Mouse (Mus musculus) forebrain, embryonic 15.5 days (tissue): Measurements from ENCODE around the gene Ryr2. TPM values are rescaled to one million over a fixed set of nuclear protein-coding genes. Genes with fewer than 3 reads are reported as not detected.

ENCODE experiments used
- ATAC-seq: fragments of 200-750 bp; cut with Nextera tagmentation; replicated peaks from 2 replicates; pipeline ENCODE4 v1.8.0; 2017; ENCODE audit warnings: mild to moderate bottlenecking, moderate TSS enrichment, moderate library complexity
- H3K27ac ChIP-seq: fragments of 300-500 bp; sonication (generic); replicated peaks from 2 replicates; pipeline ENCODE4 v1.5.1; 2015; ENCODE audit warnings: mild to moderate bottlenecking, inconsistent platforms
- H3K27me3 ChIP-seq: fragments of 300-500 bp; sonication (generic); 2 replicates; pipeline ENCODE4 v1.6.1; 2015; ENCODE audit warnings: inconsistent platforms
- H3K36me3 ChIP-seq: fragments of 300-500 bp; sonication (generic); 2 replicates; pipeline ENCODE4 v1.6.1; 2015; ENCODE audit warnings: mild to moderate bottlenecking, inconsistent platforms
- H3K4me1 ChIP-seq: fragments of 300-500 bp; sonication (generic); 2 replicates; pipeline ENCODE4 v1.6.1; 2015; ENCODE audit warnings: inconsistent platforms
- H3K4me2 ChIP-seq: fragments of 300-500 bp; sonication (generic); replicated peaks from 2 replicates; pipeline ENCODE4 v1.6.1; 2015; ENCODE audit warnings: mild to moderate bottlenecking, inconsistent platforms
- H3K4me3 ChIP-seq: fragments of 300-500 bp; sonication (generic); 2 replicates; pipeline ENCODE4 v1.5.1; 2015; ENCODE audit warnings: mild to moderate bottlenecking, inconsistent platforms
- H3K9ac ChIP-seq: fragments of 300-500 bp; sonication (generic); replicated peaks from 2 replicates; pipeline ENCODE4 v1.6.1; 2015; ENCODE audit warnings: mild to moderate bottlenecking, inconsistent platforms
- H3K9me3 ChIP-seq: fragments of 300-500 bp; sonication (generic); 2 replicates; pipeline ENCODE4 v1.6.1; 2016; ENCODE audit warnings: inconsistent platforms
- whole genome bisulfite sequencing: fragments of 180-500 bp; shearing (Covaris S2); methylation state at CpG from one replicate; pipeline ENCODE4 v1.1.7; 2015; ENCODE audit warnings: mixed read lengths; 5-methylcytosine and 5-hydroxymethylcytosine counted together
- polyA plus RNA-seq: library from polyadenylated mRNA; unstranded; fragments of >200 nt; fragmentation: Nextera tagmentation; extraction: Ambion mirVana; gene quantifications from 2 replicates; pipeline ENCODE4 v1.2.1, GENCODE M21; 2015

The Ryr2 gene
- polyA plus RNA-seq, 1 experiment from 2014 or later = 1.5 TPM

DNA sequence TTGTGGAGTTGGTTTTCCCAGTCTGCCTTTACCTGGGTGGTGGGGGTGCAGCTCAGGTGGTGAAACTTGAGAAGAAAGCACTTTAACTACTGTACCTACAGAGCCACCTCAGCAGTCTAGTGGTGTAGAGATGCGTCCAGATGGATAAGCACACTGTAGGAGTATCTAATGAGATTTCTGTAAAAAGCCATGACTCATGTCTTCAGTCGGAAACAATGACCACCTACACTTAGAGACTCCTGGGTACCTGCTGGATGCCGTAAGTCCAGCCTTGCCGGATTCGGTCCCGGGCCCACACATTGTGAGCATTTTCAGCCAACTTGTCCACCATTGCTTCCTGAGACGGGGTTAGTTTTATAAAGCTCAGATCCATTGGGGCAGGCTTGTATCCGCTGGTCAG, 334.6 kb downstream of the Ryr2 start:
- no peak overlapping the region for H3K4me2 ChIP-seq
- no peak for ATAC-seq
- WGBS = 93% methylated on average over 8 of the region's 8 CpGs

DNA sequence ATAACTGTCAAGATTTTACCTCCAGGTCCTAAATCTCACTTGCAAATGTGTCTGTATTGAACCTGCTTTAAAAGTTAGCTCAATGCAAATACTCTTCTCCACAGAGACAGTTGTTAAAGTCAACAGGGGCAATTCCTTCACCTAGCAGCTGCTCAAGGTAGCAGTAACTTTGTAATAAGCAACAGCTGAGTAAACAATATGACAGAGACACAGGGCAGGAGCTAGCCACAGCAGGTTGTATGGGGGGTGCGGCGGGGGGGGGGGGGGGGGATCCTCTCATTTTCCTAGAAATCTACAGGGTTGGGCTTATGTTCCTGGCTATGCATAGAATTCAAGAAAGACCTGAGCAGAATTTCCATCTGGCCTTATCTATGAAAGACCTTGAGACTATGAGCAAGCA, 339.8 kb downstream of the Ryr2 start:
- 78% methylated on average over 1 of the region's 2 CpGs for WGBS
- H3K9me3 ChIP-seq = no peaks in the 10 kb centered on the region
- no peak for ATAC-seq
- no peak overlapping the region for H3K4me2 ChIP-seq
- H3K4me3 ChIP-seq = no peak overlapping the region
- H3K4me1 ChIP-seq = no peaks in the 10 kb centered on the region
- no peaks in the 10 kb centered on the region for H3K36me3 ChIP-seq
- H3K27ac ChIP-seq = no peak overlapping the region
- H3K27me3 ChIP-seq = no peaks in the 10 kb centered on the region
- H3K9ac ChIP-seq = no peak overlapping the region

More for the DNA sequence above, 334.6 kb downstream of the Ryr2 start:
- Histone ChIP-seq H3K4me3 (no peak overlapping the region), H3K36me3 (no peaks in the 10 kb centered on the region), H3K9ac (no peak overlapping the region), H3K27me3 (no peaks in the 10 kb centered on the region), H3K4me1 (no peaks in the 10 kb centered on the region), H3K9me3 (no peaks in the 10 kb centered on the region), H3K27ac (no peak overlapping the region)

DNA sequence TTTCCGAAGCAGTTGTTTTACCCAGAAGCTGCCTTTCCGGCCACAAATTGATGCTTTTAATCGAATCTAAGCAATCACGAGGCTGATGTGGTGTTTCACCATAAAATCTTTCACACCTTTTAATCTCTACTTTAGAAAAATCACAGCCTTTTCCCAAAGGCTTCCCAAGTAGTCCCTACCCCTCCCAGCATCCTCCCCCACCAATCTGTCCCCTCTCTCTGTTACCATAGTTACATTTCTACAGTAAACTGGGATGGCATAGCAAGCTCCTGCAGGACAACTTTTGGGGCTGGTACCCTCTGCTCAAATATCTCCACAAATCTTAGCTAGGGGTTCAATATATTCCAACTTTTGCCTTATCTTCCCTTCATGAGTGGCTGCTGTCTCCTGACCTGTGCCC, 342.8 kb downstream of the Ryr2 start:
- Histone ChIP-seq H3K27ac (no peak overlapping the region), H3K36me3 (no peaks in the 10 kb centered on the region), H3K9me3 (no peaks in the 10 kb centered on the region), H3K9ac (no peak overlapping the region), H3K4me3 (no peak overlapping the region), H3K27me3 (no peaks in the 10 kb centered on the region), H3K4me2 (no peak overlapping the region), H3K4me1 (no peaks in the 10 kb centered on the region)
- 80% methylated on average over 4 of the region's 4 CpGs for WGBS
- ATAC-seq = no peak

DNA sequence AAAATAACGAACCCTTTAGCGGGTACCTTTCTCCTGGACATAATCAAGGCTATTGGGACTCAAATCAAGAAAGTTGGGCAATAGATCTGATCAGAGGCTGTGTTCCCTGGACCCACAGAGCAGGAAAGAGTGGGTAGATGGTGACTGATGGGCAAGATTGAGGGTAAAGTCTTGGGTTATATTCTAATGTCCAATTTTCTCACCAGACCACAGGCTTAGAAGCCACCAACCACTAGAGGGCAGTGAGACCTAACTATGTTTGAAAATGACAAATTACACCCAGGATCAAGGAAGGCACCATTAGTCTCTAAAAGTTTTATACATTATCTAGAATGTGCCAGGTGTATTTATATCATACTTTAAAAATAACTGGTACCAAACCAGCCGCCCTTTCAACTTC, 343.6 kb downstream of the Ryr2 start:
- WGBS = 81% methylated on average over 3 of the region's 3 CpGs
- ATAC-seq = 0 out of 2 replicates have a peak, but pooled peaks have one; percentile 58

DNA sequence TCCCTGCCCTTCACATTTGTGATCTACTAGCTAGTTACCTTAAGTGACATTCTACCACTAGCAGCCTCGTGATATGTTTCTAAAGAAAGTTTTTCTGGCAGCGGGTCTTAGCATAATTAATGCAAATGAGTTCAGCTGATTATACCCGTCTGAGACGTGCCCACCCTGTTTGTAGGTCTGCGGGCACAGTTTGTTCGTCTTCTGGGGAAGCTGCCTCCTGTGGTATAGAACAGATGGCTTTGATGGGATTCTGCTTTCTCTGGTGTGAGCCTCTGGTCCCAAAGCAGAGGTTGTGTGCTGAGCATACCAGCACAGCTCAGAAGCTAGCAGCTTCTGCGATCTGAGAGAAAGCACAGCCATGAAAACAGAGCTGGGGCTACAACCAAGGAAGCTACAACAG, 348.9 kb downstream of the Ryr2 start:
- peak; percentile 87 for ATAC-seq
- H3K4me2 ChIP-seq = no peak overlapping the region
- 15% methylated on average over 7 of the region's 7 CpGs for WGBS
- no peaks in the 10 kb centered on the region for H3K9me3 ChIP-seq
- H3K9ac ChIP-seq = no peak overlapping the region
- no peak overlapping the region for H3K4me3 ChIP-seq
- no peaks in the 10 kb centered on the region for H3K36me3 ChIP-seq
- no peak overlapping the region for H3K27ac ChIP-seq
- H3K27me3 ChIP-seq = no peaks in the 10 kb centered on the region
- peaks cover 8% of the 10 kb centered on the region for H3K4me1 ChIP-seq

More for the DNA sequence above, 343.6 kb downstream of the Ryr2 start:
- H3K4me3 ChIP-seq = no peak overlapping the region
- peaks cover 4% of the 10 kb centered on the region for H3K4me1 ChIP-seq
- H3K27ac ChIP-seq = no peak overlapping the region
- H3K9ac ChIP-seq = no peak overlapping the region
- H3K27me3 ChIP-seq = no peaks in the 10 kb centered on the region
- no peaks in the 10 kb centered on the region for H3K36me3 ChIP-seq
- no peaks in the 10 kb centered on the region for H3K9me3 ChIP-seq
- H3K4me2 ChIP-seq = no peak overlapping the region

DNA sequence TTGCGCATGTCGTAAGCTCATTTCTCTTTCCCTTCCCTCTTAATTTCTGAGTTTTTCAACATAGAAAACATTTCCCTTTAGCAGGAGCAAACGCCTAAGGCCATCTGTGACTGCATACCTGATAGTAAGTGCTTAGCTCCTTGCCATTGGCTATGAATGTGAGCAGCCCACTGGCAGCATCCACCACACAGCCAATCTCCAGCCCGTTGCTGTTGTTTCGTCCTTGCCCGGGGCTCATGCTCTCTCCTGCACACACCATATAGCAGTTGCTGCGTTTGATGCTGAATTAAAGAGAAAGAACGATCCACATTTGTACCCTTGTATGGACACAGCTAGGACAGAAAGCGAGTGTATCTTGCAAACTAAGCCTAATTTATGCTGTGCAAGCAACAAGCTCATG, 361.3 kb downstream of the Ryr2 start:
- Histone ChIP-seq H3K4me1 (no peaks in the 10 kb centered on the region), H3K27me3 (no peaks in the 10 kb centered on the region), H3K27ac (no peak overlapping the region), H3K4me2 (no peak overlapping the region), H3K9ac (no peak overlapping the region), H3K9me3 (no peaks in the 10 kb centered on the region), H3K36me3 (no peaks in the 10 kb centered on the region), H3K4me3 (no peak overlapping the region)
- 90% methylated on average over 9 of the region's 9 CpGs for WGBS
- ATAC-seq = no peak

DNA sequence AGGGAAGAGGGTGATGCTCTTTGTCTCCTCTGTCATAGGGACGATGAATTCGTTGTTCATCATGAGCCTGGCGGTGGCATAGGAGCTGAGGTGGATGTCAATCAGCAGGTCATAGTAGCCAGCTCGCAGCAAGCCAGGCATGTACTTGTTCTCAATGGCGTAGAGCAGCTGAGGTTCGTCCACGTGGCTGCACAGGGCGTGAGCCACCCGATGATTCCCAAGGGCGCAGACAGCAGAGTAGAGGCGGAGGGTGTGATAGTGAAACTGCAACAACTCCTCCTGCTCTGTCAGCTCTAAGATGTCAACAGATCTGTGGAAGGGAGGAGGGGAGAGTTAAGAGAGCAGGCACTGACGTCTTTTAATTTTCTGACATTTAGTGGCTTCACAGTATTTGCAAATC, 368.5 kb downstream of the Ryr2 start:
- WGBS = 92% methylated on average over 12 of the region's 12 CpGs

DNA sequence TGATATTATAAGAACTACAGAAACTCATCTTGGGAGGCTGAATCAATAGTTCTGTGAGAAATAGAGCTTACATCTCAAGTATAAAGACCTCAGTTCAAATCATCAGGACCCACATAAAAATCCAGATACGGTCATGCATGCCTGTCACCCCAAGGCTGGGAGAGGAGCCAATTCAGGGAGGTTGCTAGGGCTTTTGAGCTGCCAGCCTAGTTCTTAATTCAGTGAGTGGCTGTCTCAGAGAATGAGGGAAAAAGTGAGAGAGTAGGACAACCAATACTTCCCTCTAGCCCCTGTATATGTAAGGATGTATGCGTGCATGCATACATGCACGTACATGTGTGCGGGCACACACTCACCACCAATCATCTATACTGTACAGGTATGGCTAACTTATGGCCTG, 390.5 kb downstream of the Ryr2 start:
- 89% methylated on average over 4 of the region's 4 CpGs for WGBS
- Histone ChIP-seq H3K36me3 (no peaks in the 10 kb centered on the region), H3K4me3 (no peak overlapping the region), H3K4me2 (no peak overlapping the region), H3K4me1 (no peaks in the 10 kb centered on the region), H3K27ac (no peak overlapping the region), H3K9me3 (no peaks in the 10 kb centered on the region), H3K9ac (no peak overlapping the region), H3K27me3 (no peaks in the 10 kb centered on the region)
- ATAC-seq = no peak

More for the DNA sequence above, 368.5 kb downstream of the Ryr2 start:
- ATAC-seq = no peak
- Histone ChIP-seq H3K9ac (no peak overlapping the region), H3K4me1 (no peaks in the 10 kb centered on the region), H3K4me2 (no peak overlapping the region), H3K27me3 (no peaks in the 10 kb centered on the region), H3K9me3 (no peaks in the 10 kb centered on the region), H3K4me3 (no peak overlapping the region), H3K36me3 (no peaks in the 10 kb centered on the region), H3K27ac (no peak overlapping the region)

DNA sequence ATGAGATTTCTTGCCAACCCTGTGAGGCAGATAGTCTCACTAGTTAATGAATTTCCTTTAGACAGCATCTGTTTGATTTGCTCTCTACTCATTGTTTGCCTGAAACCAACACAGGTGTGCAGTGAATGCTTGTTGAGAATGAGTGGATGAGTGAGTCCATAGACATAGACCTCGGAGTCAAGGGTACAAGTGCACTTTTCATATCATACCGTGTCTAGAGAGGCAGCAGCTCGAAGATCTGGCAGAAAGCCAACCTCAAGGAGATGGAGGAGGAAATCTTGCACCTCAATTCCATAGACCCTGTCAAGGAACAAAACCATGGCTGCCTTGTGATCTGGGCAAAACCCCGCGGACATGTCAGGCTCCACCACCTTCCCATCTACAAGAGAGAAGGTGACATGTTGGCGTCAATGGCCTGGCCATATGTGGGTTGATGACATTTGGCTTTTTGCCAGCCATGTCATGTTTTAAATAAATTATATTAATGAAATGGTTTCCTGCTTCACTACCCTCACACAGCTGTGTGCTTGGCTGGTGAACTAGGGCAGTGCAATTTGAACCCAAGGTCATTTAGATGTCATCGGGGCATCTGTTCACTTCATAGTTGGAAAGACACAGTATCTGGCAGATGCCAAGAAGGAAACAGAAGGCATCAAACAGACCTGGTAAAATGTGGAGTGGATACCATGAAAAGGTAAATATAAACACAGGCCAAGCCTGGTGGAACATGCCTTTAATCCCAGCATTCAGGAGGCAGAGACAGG, 396.9 kb downstream of the Ryr2 start:
- Histone ChIP-seq H3K27me3 (no peaks in the 10 kb centered on the region), H3K9ac (no peak overlapping the region), H3K27ac (no peak overlapping the region), H3K4me3 (no peak overlapping the region), H3K4me1 (no peaks in the 10 kb centered on the region), H3K9me3 (no peaks in the 10 kb centered on the region), H3K4me2 (no peak overlapping the region), H3K36me3 (no peaks in the 10 kb centered on the region)
- WGBS = 83% methylated on average over 7 of the region's 7 CpGs
- no peak for ATAC-seq

DNA sequence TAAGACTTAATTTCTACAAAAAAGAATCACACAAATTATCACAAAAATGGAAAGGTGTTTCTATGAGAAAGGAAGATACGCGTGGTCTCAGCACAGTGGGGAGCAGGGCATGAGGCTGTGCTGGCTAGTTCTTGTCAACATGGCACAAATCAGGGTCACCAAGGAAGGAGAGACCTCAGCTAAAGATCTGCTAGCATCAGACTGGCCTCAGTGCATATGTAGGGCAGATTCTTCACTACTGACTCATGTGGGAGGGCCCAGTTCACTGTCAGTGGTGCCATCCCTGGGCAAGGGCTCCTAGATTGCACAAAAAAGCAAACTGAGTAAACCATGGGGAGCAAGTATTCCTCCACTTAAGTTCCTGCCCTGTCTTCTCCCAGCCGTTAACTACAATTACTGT, 405.0 kb downstream of the Ryr2 start:
- no peaks in the 10 kb centered on the region for H3K9me3 ChIP-seq
- no peak overlapping the region for H3K9ac ChIP-seq
- no peaks in the 10 kb centered on the region for H3K27me3 ChIP-seq
- no peak overlapping the region for H3K4me2 ChIP-seq
- H3K27ac ChIP-seq = no peak overlapping the region
- no peaks in the 10 kb centered on the region for H3K4me1 ChIP-seq
- H3K36me3 ChIP-seq = no peaks in the 10 kb centered on the region
- ATAC-seq = no peak
- no peak overlapping the region for H3K4me3 ChIP-seq
- WGBS = 97% methylated on average over 3 of the region's 3 CpGs

DNA sequence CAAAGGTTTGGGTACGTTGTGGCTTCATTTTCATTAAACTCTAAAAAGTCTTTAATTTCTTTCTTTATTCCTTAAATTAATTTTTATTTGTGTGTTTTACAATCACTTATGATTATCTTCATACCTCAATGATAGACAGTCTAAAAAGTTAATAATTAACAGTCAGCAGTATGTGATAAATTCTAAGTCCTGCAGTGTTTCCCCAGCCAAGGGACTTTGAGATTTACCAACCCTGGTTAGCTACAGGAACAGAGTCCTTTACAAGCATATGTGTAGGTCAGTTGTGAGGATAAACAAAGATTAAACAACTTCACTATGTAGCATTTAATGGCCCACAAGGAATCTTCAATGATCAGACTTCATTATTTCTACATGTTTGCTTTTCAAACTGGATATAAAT, 410.2 kb downstream of the Ryr2 start:
- H3K27ac ChIP-seq = no peak overlapping the region
- no peak overlapping the region for H3K4me2 ChIP-seq
- no peak for ATAC-seq
- no peaks in the 10 kb centered on the region for H3K4me1 ChIP-seq
- H3K9ac ChIP-seq = no peak overlapping the region
- no peaks in the 10 kb centered on the region for H3K36me3 ChIP-seq
- H3K4me3 ChIP-seq = no peak overlapping the region
- 77% methylated on average over 1 of the region's 1 CpGs for WGBS
- no peaks in the 10 kb centered on the region for H3K27me3 ChIP-seq
- no peaks in the 10 kb centered on the region for H3K9me3 ChIP-seq

DNA sequence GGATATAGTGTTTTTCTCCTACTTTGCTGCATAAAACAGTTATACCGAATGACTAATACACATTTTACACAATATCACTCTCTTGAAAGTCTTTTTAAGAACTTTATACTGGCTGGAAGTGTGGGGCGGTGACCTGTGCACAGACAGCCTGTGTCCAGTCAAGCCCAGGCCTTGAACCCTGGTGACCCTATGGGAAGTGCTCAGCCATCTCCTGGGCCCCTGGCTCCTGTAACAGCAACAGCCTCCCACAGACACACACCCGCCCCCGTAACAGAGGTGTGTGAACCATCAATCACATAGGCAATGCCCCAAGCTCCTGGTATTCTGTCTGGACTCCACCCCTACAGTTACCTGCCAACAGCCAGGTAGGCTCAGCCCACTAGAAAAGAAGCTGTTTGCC, 424.9 kb downstream of the Ryr2 start:
- no peaks in the 10 kb centered on the region for H3K36me3 ChIP-seq
- H3K27me3 ChIP-seq = no peaks in the 10 kb centered on the region
- no peaks in the 10 kb centered on the region for H3K4me1 ChIP-seq
- ATAC-seq = no peak
- WGBS = 93% methylated on average over 4 of the region's 4 CpGs
- no peak overlapping the region for H3K27ac ChIP-seq
- H3K4me2 ChIP-seq = no peak overlapping the region
- H3K9ac ChIP-seq = no peak overlapping the region
- H3K9me3 ChIP-seq = no peaks in the 10 kb centered on the region
- no peak overlapping the region for H3K4me3 ChIP-seq

DNA sequence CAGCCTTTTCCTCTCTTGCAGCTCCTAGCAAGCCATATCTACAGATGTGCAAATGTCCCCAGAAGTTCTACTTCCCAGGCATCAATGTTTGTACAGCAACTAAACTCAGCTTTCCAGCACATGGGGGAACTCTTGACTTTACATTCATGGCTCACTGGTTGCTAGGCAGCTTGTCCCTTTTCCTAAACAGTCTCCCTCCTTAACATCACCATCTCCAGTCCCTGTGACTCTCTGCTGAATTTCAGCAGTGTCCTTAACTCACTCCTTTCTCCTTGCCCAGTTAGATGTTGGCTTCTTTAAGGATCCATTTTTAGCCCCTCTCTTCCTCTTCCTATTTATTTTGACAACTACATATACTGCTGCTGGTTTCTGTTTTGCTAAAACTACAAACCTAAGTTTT, 443.9 kb downstream of the Ryr2 start:
- Histone ChIP-seq H3K27ac (no peak overlapping the region), H3K4me3 (no peak overlapping the region), H3K9me3 (no peaks in the 10 kb centered on the region), H3K9ac (no peak overlapping the region), H3K4me2 (no peak overlapping the region), H3K36me3 (no peaks in the 10 kb centered on the region), H3K4me1 (no peaks in the 10 kb centered on the region), H3K27me3 (no peaks in the 10 kb centered on the region)
- ATAC-seq = no peak
